Mouse (Mus musculus): ENCODE measurements around the gene Mertk.

- TF ChIP-seq POLR2A (IDR thresholded peaks at IDR 0.05; ENCODE audit: borderline replicate concordance, insufficient read depth, low read length) = no peak
- TF ChIP-seq CTCF (IDR thresholded peaks at IDR 0.05; ENCODE audit: borderline replicate concordance, insufficient read depth, low read depth, low read length) = no peak
Observed at GRCm38 (mm10) chr2:128823893-128824292, 125.1 kb downstream of the Mertk start.
